Mouse (Mus musculus) ovary, adult 2 months (tissue): Measurements from ENCODE around the gene Il12rb1. TPM values are rescaled to one million over a fixed set of nuclear protein-coding genes. Genes with fewer than 3 reads are reported as not detected.

Experiments used
- polyA plus RNA-seq: library from polyadenylated mRNA; depleted of rRNA; stranded (reverse); fragments of >200 nt; gene quantifications from 2 replicates; pipeline ENCODE4 v1.2.3, GENCODE M21; 2012; rRNA removed

Gene Il12rb1
- 1.1 and 1.5 TPM in 2 replicates for polyA plus RNA-seq

DNA sequence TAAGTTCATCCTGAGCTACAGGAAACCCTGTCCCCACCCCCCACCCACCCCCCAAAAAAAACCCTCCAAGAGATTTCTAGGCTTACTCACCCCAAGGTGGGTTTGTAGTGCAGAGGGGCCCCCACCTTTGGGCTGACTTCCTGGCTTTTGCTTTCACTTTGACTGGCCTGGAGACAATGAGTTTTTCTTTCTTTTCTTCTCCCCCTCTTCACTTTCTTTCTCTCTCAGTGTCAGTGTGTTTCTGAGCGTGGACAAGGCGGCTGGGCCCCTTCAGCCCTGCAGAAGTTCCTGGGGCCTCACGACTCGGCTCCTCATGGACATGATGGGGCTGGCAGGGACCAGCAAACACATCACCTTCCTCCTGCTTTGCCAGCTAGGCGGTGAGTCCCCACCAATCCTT, at the start of gene Il12rb1:
Gene Il12rb1 (plus strand): TSS at position 211 of the 400 bp plus-strand sequence.

DNA sequence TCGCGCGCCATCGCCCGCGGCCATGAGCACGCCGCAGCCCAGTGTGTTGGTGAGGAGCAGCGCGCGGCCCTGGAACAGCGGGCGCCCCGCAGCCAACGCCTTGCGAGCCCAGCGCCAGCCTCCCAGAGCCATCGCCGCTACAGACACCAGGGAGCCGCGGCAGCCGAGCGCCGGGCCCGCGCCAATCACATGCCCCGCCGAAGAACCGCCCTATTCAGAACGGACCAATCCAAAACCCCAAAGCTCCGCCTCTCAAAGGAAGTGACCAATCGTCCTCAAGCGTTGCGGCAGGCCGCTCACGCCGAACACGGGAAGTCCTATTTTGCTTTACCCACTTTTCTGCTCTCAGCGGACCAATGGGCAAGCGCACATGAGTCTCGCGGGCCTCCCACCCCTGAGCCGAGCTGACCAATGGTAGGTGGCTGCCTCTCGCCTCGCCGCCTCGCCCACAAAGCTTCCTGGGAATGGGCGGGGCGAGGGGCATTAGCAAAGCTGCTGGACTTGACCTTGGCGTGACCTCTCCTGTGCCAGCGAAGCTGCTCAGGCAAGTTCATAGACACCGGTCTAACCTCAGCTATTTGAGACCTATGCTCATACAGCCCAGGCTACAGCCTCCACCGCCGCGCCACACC, 47.4 kb upstream of the Il12rb1 start, which contains the start of gene Mpv17l2:
Gene Mpv17l2 (minus strand): TSS at position 172 of the 632 bp plus-strand sequence.

DNA sequence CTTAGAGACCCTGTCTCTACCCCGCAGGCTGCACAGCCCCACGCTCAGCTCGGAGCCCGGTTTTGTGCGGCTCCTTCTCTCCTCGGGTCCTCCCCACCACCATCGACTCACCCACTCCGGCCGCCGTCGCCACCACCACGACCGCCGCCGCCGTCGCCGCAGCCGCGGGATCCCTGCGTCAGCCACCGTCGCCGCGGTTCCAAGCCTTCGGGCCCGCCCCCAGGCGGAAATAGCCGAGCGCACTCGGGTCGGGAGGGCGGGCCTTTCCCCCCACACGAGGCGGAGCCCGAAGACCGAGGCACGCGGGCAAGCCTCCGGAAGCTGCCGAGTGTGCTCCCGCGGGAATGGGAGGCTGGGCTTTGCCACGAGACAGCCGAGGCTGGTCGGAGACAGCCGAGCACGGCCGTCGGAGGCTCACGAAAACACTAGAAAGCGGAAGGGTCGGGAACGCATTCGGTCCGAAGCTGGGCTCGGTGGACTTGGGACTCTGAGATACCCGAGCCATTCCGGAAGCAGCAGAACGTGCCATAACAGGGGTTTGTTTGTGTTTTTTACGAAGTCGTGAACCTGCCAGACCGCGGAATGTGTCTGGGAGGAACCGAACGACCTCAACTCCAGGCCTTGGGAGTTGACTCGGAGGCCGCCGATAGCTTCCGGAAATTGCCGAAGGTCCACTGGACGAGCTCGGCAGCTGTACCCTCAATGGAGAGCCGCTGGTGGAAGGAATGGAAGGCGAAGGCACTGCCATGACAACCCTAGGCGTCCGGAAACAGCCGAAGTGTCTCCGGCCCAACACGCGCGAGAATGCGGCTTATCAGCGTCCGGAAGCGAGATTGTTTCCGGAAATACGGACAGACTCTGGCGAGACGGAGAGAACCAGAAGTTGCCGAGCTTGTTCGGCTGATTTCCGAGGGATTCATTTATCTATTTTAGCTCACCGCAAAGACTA, 31.5 kb upstream of the Il12rb1 start, which contains the start of gene Pik3r2:
Gene Pik3r2 (minus strand): TSS at position 218 of the 949 bp plus-strand sequence.

DNA sequence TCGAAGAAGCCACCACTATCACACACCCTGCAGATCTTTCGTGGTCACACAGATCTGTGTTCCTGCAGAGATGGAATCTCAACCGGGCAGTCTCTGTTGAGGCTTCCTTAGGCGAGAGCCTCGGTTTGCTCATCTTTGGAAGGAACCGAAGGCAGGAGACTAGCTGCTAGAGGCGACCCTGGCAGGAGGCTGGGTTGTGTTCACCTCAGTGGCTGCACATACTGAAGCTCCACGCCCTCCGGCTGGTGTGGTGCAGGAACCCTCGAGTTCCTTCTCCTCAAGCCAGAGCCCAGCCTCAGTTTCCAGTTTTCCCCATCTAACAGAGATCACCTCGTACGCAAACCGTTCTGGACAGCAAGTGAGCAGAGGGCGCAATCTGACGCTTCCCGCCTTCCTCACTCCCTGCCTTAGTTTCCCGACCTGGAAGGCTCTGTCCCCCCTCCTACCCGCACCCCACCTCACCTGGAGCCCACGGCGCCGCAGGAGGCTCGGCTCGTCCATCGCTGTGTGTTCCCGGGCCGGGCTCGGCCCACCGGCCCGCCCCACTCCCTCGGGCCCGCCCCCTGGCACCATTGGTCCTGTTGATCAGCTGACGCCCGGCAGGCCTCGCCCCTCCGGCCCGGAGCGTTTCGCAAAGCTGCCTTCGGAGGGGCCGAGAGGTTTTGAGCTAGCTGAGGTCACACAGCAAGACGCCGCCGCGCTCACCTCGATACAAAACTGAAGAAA, 3.6 kb upstream of the Il12rb1 start, which contains the start of gene Mast3:
Gene Mast3 (minus strand): TSS at position 574 of the 726 bp plus-strand sequence.

DNA sequence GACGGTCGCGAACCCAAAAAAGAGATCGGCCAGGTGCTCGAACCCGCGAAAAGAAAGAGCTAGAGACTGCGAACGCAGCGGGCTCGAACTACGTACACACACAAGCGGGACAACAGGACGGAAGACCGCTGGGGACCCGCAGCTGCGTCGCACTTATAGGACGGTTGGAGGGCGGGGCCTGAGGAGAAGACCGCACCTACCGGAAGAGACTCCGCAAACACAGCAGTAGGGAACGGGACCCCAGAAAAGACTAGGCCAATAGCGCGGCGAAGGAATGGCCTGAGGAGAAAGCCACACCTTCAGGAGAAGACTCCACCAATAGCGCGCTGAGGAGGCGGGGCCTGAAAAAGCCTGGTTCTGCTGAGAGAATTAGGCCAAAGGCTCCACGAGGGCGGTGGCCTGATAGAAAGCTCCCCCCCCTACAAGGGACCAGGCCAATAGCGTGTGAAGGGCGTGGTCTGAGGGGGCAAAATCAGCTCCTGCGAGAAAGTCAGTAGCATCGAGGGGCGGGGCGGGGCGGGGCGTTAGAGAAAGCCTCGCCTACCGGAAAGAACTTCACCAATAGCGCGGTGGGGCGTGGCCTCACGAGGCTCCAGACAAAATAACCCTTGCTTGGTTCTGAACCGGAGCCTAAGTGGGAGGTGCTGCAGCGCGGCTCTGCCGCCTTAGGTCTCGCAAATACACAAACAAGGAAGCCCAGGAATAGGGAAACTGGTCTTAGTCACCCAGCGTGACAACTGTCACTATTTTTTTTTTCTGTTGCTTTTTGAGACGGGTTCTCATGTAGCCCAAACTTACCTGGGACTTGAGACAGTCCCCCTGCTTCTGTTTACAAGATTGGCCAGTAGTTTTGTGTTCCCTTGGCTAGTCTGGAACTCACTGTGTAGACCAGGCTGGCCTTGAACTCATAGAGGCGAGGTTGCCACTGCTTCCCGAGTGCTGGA, 31.4 kb downstream of the Il12rb1 start, which contains the start of gene Arrdc2:
Gene Arrdc2 (minus strand): TSS at position 313 of the 944 bp plus-strand sequence.

DNA sequence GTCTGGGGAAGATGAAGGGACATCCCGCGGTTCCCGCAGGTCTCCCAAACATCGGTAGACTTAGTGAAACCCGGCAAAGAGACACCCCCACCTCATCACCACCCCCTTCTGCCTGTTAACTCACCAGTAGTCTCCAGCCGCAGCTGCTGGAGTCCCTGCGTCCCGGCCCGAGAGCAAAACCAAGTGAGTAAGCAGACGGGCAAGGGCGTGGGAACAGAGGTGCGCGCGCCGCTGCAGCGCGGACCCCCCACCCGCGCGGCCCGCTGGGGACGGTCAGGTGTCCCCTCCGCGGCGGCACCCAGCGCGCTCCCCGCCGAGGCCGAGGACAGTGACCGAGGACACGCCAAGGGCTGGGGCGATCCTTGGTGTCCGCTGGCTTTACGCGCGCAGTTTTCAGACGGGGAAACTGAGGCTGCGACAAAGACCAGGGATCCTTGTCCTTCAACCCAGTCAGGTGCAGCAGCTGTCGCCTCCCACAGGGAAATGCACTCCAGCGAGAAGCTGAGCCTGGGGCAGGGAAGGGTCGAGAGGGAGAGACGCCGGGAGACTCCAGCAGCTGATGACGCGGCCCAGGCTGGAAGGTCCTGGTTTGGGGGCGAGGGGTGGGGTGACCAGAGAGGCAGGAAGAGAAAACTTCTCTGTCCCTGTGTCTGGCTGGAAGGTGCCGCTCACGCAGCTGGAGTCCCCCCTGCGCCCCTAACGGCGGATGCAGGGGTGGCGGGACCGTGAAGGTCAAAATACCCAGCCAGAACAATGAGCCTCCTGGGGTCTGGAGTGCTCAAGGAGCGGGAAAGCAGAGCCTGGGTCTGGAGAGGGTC, 54.8 kb downstream of the Il12rb1 start, which contains the start of gene Kcnn1:
Gene Kcnn1 (minus strand): TSS at position 435 of the 818 bp plus-strand sequence.

Other genes with a start within 250 kb of the Il12rb1 start
- 867 and 914 TPM in 2 replicates for gene Isyna1, start 214.1 kb upstream of the Il12rb1 start, polyA plus RNA-seq
- 426 and 602 TPM in 2 replicates for gene Ssbp4, start 199.6 kb upstream of the Il12rb1 start, polyA plus RNA-seq
- 11.0 and 12.7 TPM in 2 replicates for gene Lrrc25, start 192.3 kb upstream of the Il12rb1 start, polyA plus RNA-seq
- 11.8 and 16.3 TPM in 2 replicates for gene Gdf15, start 176.0 kb upstream of the Il12rb1 start, polyA plus RNA-seq
- gene Pgpep1, start 148.1 kb upstream of the Il12rb1 start, polyA plus RNA-seq = 100 and 112 TPM in 2 replicates
- 179 and 190 TPM in 2 replicates for gene Lsm4, start 135.2 kb upstream of the Il12rb1 start, polyA plus RNA-seq
- gene Jund, start 109.5 kb upstream of the Il12rb1 start, polyA plus RNA-seq = 689 and 1,003 TPM in 2 replicates
- 0.03 TPM in 2 replicates for gene Iqcn, start 105.0 kb upstream of the Il12rb1 start, polyA plus RNA-seq
- 0.60 and 0.89 TPM in 2 replicates for gene Gm3336, start 89.9 kb upstream of the Il12rb1 start, polyA plus RNA-seq
- gene Pde4c, start 84.7 kb upstream of the Il12rb1 start, polyA plus RNA-seq = 3.5 and 6.5 TPM in 2 replicates
- gene Rab3a, start 53.8 kb upstream of the Il12rb1 start, polyA plus RNA-seq = 50.0 and 67.9 TPM in 2 replicates
- 210 and 274 TPM in 2 replicates for gene Mpv17l2, start 47.5 kb upstream of the Il12rb1 start, polyA plus RNA-seq
- 322 and 352 TPM in 2 replicates for gene Pik3r2, start 31.7 kb upstream of the Il12rb1 start, polyA plus RNA-seq
- gene Mast3, start 3.4 kb upstream of the Il12rb1 start, polyA plus RNA-seq = 111 and 132 TPM in 2 replicates
- 97.4 and 114 TPM in 2 replicates for gene Arrdc2, start 31.3 kb downstream of the Il12rb1 start, polyA plus RNA-seq
- gene Kcnn1, start 54.8 kb downstream of the Il12rb1 start, polyA plus RNA-seq = 7.1 and 9.1 TPM in 2 replicates
- 65.2 and 65.7 TPM in 2 replicates for gene Ccdc124, start 65.5 kb downstream of the Il12rb1 start, polyA plus RNA-seq
- 0.64 and 0.89 TPM in 2 replicates for gene Slc5a5, start 84.3 kb downstream of the Il12rb1 start, polyA plus RNA-seq
- gene Rpl18a, start 89.0 kb downstream of the Il12rb1 start, polyA plus RNA-seq = 10,537 and 11,448 TPM in 2 replicates
- gene Map1s, start 97.5 kb downstream of the Il12rb1 start, polyA plus RNA-seq = 125 and 138 TPM in 2 replicates